Mouse (Mus musculus) hindbrain, embryonic 14.5 days (tissue): ENCODE data around the gene Arhgef38. TPM values are rescaled to one million over a fixed set of nuclear protein-coding genes. Genes with fewer than 3 reads are reported as not detected.

Experiments used
- ATAC-seq: fragments of 200-750 bp; cut with Nextera tagmentation; 2 replicates; pipeline ENCODE4 v1.8.0; 2017; ENCODE audit warnings: moderate number of reproducible peaks, mild to moderate bottlenecking, moderate TSS enrichment, moderate library complexity; ENCODE audit not compliant: low FRiP score
- DNase-seq: peaks from one replicate; pipeline ENCODE4 v3.0.0-alpha.2; 2015; ENCODE audit warnings: low spot score
- H3K27ac ChIP-seq: fragments of 300-500 bp; sonication (generic); 2 replicates; pipeline ENCODE4 v1.5.1; 2014; ENCODE audit warnings: mild to moderate bottlenecking, moderate library complexity
- H3K27me3 ChIP-seq: fragments of 300-500 bp; sonication (generic); 2 replicates; pipeline ENCODE4 v1.6.1; 2014; ENCODE audit warnings: mild to moderate bottlenecking, low read length, mixed read lengths; ENCODE audit not compliant: control insufficient read depth, insufficient read depth
- H3K36me3 ChIP-seq: fragments of 300-500 bp; sonication (generic); replicated peaks from 2 replicates; pipeline ENCODE4 v1.6.1; 2014; ENCODE audit not compliant: control insufficient read depth, insufficient read depth
- H3K4me1 ChIP-seq: fragments of 300-500 bp; sonication (generic); replicated peaks from 2 replicates; pipeline ENCODE4 v1.6.1; 2014; ENCODE audit warnings: antibody characterized with exemption, low read length, mixed read lengths; ENCODE audit not compliant: control insufficient read depth, insufficient read depth
- H3K4me2 ChIP-seq: fragments of 300-500 bp; sonication (generic); replicated peaks from 2 replicates; pipeline ENCODE4 v1.6.1; 2014; ENCODE audit warnings: mild to moderate bottlenecking, moderate library complexity
- H3K4me3 ChIP-seq: fragments of 300-500 bp; sonication (generic); replicated peaks from 2 replicates; pipeline ENCODE4 v1.5.1; 2014; ENCODE audit warnings: mild to moderate bottlenecking, low read length
- H3K9ac ChIP-seq: fragments of 300-500 bp; sonication (generic); 2 replicates; pipeline ENCODE4 v1.6.1; 2014
- H3K9me3 ChIP-seq: fragments of 300-500 bp; sonication (generic); 2 replicates; pipeline ENCODE4 v1.6.1; 2016; ENCODE audit warnings: low read length; ENCODE audit not compliant: control insufficient read depth
- WGBS: fragments of 180-500 bp; shearing (Covaris S2); extraction: QIAGEN DNeasy Blood & Tissue Kit; methylation state at CpG from one replicate; pipeline ENCODE4 v1.1.7; 2014; 5-methylcytosine and 5-hydroxymethylcytosine counted together
- polyA plus RNA-seq: library from polyadenylated mRNA; unstranded; fragments of >200 nt; fragmentation: Nextera tagmentation; extraction: Ambion mirVana; gene quantifications from 2 replicates; pipeline ENCODE4 v1.2.1, GENCODE M21; 2014

Gene Arhgef38
- polyA plus RNA-seq, 1 experiment from 2014 or later = 0.04 TPM

GRCm38 (mm10) chr3:133176033-133176750, 58.6 kb downstream of the Arhgef38 start:
- ATAC-seq = no peak
- H3K27ac ChIP-seq = no peak overlapping the region
- 69% methylated on average over 12 of the region's 12 CpGs for WGBS

GRCm38 (mm10) chr3:133172291-133172690, 62.5 kb downstream of the Arhgef38 start:
- Histone ChIP-seq H3K36me3 (no peaks in the 10 kb centered on the region), H3K4me1 (no peaks in the 10 kb centered on the region), H3K27me3 (no peaks in the 10 kb centered on the region), H3K9me3 (no peaks in the 10 kb centered on the region), H3K9ac (no peak overlapping the region), H3K4me3 (no peak overlapping the region), H3K4me2 (no peak overlapping the region), H3K27ac (no peak overlapping the region)
- no peak for DNase-seq
- WGBS = 95% methylated on average over 4 of the region's 4 CpGs
- no peak for ATAC-seq

More at GRCm38 (mm10) chr3:133176033-133176750, 58.6 kb downstream of the Arhgef38 start:
- Histone ChIP-seq H3K27me3 (no peaks in the 10 kb centered on the region), H3K9ac (no peak overlapping the region), H3K4me2 (no peak overlapping the region), H3K36me3 (no peaks in the 10 kb centered on the region), H3K9me3 (no peaks in the 10 kb centered on the region), H3K4me1 (no peaks in the 10 kb centered on the region), H3K4me3 (no peak overlapping the region)
- DNase-seq = no peak

GRCm38 (mm10) chr3:133169737-133170136, 65.0 kb downstream of the Arhgef38 start:
- Histone ChIP-seq H3K4me2 (no peak overlapping the region), H3K9ac (no peak overlapping the region), H3K4me3 (no peak overlapping the region), H3K4me1 (no peaks in the 10 kb centered on the region), H3K27ac (no peak overlapping the region), H3K9me3 (no peaks in the 10 kb centered on the region), H3K36me3 (no peaks in the 10 kb centered on the region), H3K27me3 (no peaks in the 10 kb centered on the region)
- WGBS = 87% methylated on average over 7 of the region's 7 CpGs
- DNase-seq (no peak), ATAC-seq (no peak)

- H3K27me3 ChIP-seq = no peaks in the 10 kb centered on the region
- ATAC-seq (no peak), DNase-seq (no peak)
- peaks cover 14% of the 10 kb centered on the region; the same call in 1 of the 2 replicates for H3K4me1 ChIP-seq
- H3K9ac ChIP-seq = no peak overlapping the region
- no peak overlapping the region for H3K27ac ChIP-seq
- H3K36me3 ChIP-seq = no peaks in the 10 kb centered on the region
- H3K4me3 ChIP-seq = no peak overlapping the region
- no peak overlapping the region for H3K4me2 ChIP-seq
- 87% methylated on average over 6 of the region's 6 CpGs for WGBS
- H3K9me3 ChIP-seq = no peaks in the 10 kb centered on the region
These were observed 67.2 kb downstream of the Arhgef38 start for GRCm38 (mm10) chr3:133167550-133167949.

- no peak overlapping the region for H3K27ac ChIP-seq
These were observed 69.6 kb downstream of the Arhgef38 start for GRCm38 (mm10) chr3:133165130-133165529.

GRCm38 (mm10) chr3:133163913-133164406, 70.8 kb downstream of the Arhgef38 start:
- ATAC-seq (no peak), DNase-seq (no peak)
- WGBS = 92% methylated on average over 6 of the region's 6 CpGs
- Histone ChIP-seq H3K4me1 (peaks cover 15% of the 10 kb centered on the region; the same call in 1 of the 2 replicates), H3K27ac (no peak overlapping the region), H3K9me3 (no peaks in the 10 kb centered on the region), H3K27me3 (no peaks in the 10 kb centered on the region), H3K4me2 (no peak overlapping the region), H3K36me3 (no peaks in the 10 kb centered on the region), H3K4me3 (no peak overlapping the region), H3K9ac (no peak overlapping the region)

More at GRCm38 (mm10) chr3:133165130-133165529, 69.6 kb downstream of the Arhgef38 start:
- no peaks in the 10 kb centered on the region for H3K27me3 ChIP-seq
- 41% methylated on average over 1 of the region's 1 CpGs for WGBS
- DNase-seq = no peak
- H3K4me1 ChIP-seq = peaks cover 15% of the 10 kb centered on the region; the same call in 1 of the 2 replicates
- H3K9ac ChIP-seq = no peak overlapping the region
- ATAC-seq = no peak
- no peaks in the 10 kb centered on the region for H3K9me3 ChIP-seq
- H3K4me3 ChIP-seq = no peak overlapping the region
- no peaks in the 10 kb centered on the region for H3K36me3 ChIP-seq
- no peak overlapping the region for H3K4me2 ChIP-seq

GRCm38 (mm10) chr3:133163174-133163573, 71.6 kb downstream of the Arhgef38 start:
- H3K4me3 ChIP-seq = no peak overlapping the region
- 30% methylated on average over 7 of the region's 7 CpGs for WGBS
- no peak overlapping the region for H3K4me2 ChIP-seq
- H3K27me3 ChIP-seq = no peaks in the 10 kb centered on the region
- H3K36me3 ChIP-seq = no peaks in the 10 kb centered on the region
- H3K27ac ChIP-seq = 0 out of 2 replicates have a peak overlapping the region, but pooled peaks have one; percentile 3
- ATAC-seq (peak; percentile 88), DNase-seq (peak; percentile 61)
- no peak overlapping the region for H3K9ac ChIP-seq
- no peaks in the 10 kb centered on the region for H3K9me3 ChIP-seq
- H3K4me1 ChIP-seq = peaks cover 15% of the 10 kb centered on the region; the same call in 1 of the 2 replicates

- Histone ChIP-seq H3K9ac (no peak overlapping the region), H3K4me3 (no peak overlapping the region), H3K36me3 (no peaks in the 10 kb centered on the region), H3K9me3 (no peaks in the 10 kb centered on the region), H3K27me3 (no peaks in the 10 kb centered on the region), H3K4me2 (no peak overlapping the region), H3K27ac (no peak overlapping the region), H3K4me1 (peaks cover 15% of the 10 kb centered on the region; the same call in 1 of the 2 replicates)
- ATAC-seq (no peak), DNase-seq (no peak)
- 92% methylated on average over 1 of the region's 1 CpGs for WGBS
These were observed 73.3 kb downstream of the Arhgef38 start for GRCm38 (mm10) chr3:133161407-133161806.

- Histone ChIP-seq H3K9ac (no peak overlapping the region), H3K27me3 (no peaks in the 10 kb centered on the region), H3K36me3 (no peaks in the 10 kb centered on the region), H3K9me3 (no peaks in the 10 kb centered on the region), H3K4me2 (no peak overlapping the region), H3K4me3 (no peak overlapping the region), H3K4me1 (0 out of 2 replicates have a peak, but pooled peaks cover 7% of the 10 kb centered on the region), H3K27ac (no peak overlapping the region)
- DNase-seq (no peak), ATAC-seq (no peak)
- 77% methylated on average over 5 of the region's 5 CpGs for WGBS
These were observed 76.5 kb downstream of the Arhgef38 start for GRCm38 (mm10) chr3:133158260-133158659.
